Mouse (Mus musculus) ZHBTc4 (cell line): ENCODE data around the gene Samd7.

Experiments
- DNase-seq: peaks from one replicate; pipeline ENCODE4 v3.0.0-alpha.2; 2011; ENCODE audit warnings: low read depth, low spot score

Gene Samd7

GRCm38 (mm10) chr3:30764877-30765276, 18.8 kb downstream of the Samd7 start:
- DNase-seq = no peak

GRCm38 (mm10) chr3:30765311-30766027, 19.4 kb downstream of the Samd7 start:
- DNase-seq = no peak

GRCm38 (mm10) chr3:30766177-30766576, 20.1 kb downstream of the Samd7 start:
- no peak for DNase-seq

GRCm38 (mm10) chr3:30767271-30767670, 21.2 kb downstream of the Samd7 start:
- no peak for DNase-seq

- DNase-seq = no peak
These were observed 23.8 kb downstream of the Samd7 start for GRCm38 (mm10) chr3:30769755-30770515.

- no peak for DNase-seq
These were observed 25.5 kb downstream of the Samd7 start for GRCm38 (mm10) chr3:30771560-30771959.

- no peak for DNase-seq
These were observed 26.5 kb downstream of the Samd7 start for GRCm38 (mm10) chr3:30772631-30773030.

GRCm38 (mm10) chr3:30774677-30775076, 28.6 kb downstream of the Samd7 start:
- DNase-seq = no peak

GRCm38 (mm10) chr3:30777984-30778383, 31.9 kb downstream of the Samd7 start:
- no peak for DNase-seq

GRCm38 (mm10) chr3:30788531-30788930, 42.4 kb downstream of the Samd7 start:
- DNase-seq = peak; percentile 85

- peak; percentile 97 for DNase-seq
These were observed 46.8 kb downstream of the Samd7 start, which contains the start of gene Sec62 for GRCm38 (mm10) chr3:30792737-30793402. Sec62 (plus strand) TSS chr3:30792875.

- DNase-seq = peak; percentile 54
These were observed 47.5 kb downstream of the Samd7 start for GRCm38 (mm10) chr3:30793403-30794221.

GRCm38 (mm10) chr3:30802171-30802570, 56.1 kb downstream of the Samd7 start:
- DNase-seq = no peak

- DNase-seq = peak; percentile 12
These were observed 66.8 kb downstream of the Samd7 start for GRCm38 (mm10) chr3:30812881-30813280.
